Mouse (Mus musculus): ENCODE data around the gene Gm37240. TPM values are rescaled to one million over a fixed set of nuclear protein-coding genes. Genes with fewer than 3 reads are reported as not detected.

The Gm37240 gene
- polyA plus RNA-seq, 1 experiment from 2014 or later = 3.3 TPM

GRCm38 (mm10) chr3:84689656-84690055, 1197.7 kb downstream of the Gm37240 start:
- Histone ChIP-seq H3K9ac (ENCODE audit: low read depth, low read length) (no peak overlapping the region), H3K27ac (ENCODE audit: low read depth, low read length) (no peak overlapping the region), H3K4me1 (replicated peaks; ENCODE audit: control insufficient read depth, insufficient read depth, low read length) (no peaks in the 10 kb centered on the region), H3K4me3 (ENCODE audit: low read depth, low read length) (no peak overlapping the region), H3K9me3 (ENCODE audit: control insufficient read depth) (no peaks in the 10 kb centered on the region), H3K27me3 (replicated peaks; ENCODE audit: control insufficient read depth, insufficient read depth, low read length) (no peaks in the 10 kb centered on the region), H3K4me2 (replicated peaks; ENCODE audit: low read depth) (no peak overlapping the region), H3K36me3 (ENCODE audit: control insufficient read depth, insufficient read depth) (no peaks in the 10 kb centered on the region)
- no peak for TF ChIP-seq CTCF (IDR thresholded peaks at IDR 0.05; ENCODE audit: low read depth)
- WGBS = 73% methylated on average over 2 of the region's 2 CpGs
- no peak for ATAC-seq

- Histone ChIP-seq H3K4me2 (replicated peaks; ENCODE audit: low read depth) (no peak overlapping the region), H3K27ac (ENCODE audit: low read depth, low read length) (no peak overlapping the region), H3K9me3 (ENCODE audit: control insufficient read depth) (no peaks in the 10 kb centered on the region), H3K4me3 (ENCODE audit: low read depth, low read length) (no peak overlapping the region), H3K9ac (ENCODE audit: low read depth, low read length) (no peak overlapping the region), H3K36me3 (ENCODE audit: control insufficient read depth, insufficient read depth) (no peaks in the 10 kb centered on the region), H3K27me3 (replicated peaks; ENCODE audit: control insufficient read depth, insufficient read depth, low read length) (no peaks in the 10 kb centered on the region), H3K4me1 (replicated peaks; ENCODE audit: control insufficient read depth, insufficient read depth, low read length) (no peaks in the 10 kb centered on the region)
- WGBS = 76% methylated on average over 5 of the region's 5 CpGs
- TF ChIP-seq CTCF (IDR thresholded peaks at IDR 0.05; ENCODE audit: low read depth) = no peak
- ATAC-seq = no peak
Observed at GRCm38 (mm10) chr3:84688176-84688575, 1199.1 kb downstream of the Gm37240 start.

GRCm38 (mm10) chr3:84687488-84687846, 1199.9 kb downstream of the Gm37240 start:
- Histone ChIP-seq H3K4me2 (replicated peaks; ENCODE audit: low read depth) (no peak overlapping the region), H3K4me3 (ENCODE audit: low read depth, low read length) (no peak overlapping the region), H3K4me1 (replicated peaks; ENCODE audit: control insufficient read depth, insufficient read depth, low read length) (no peaks in the 10 kb centered on the region), H3K27me3 (replicated peaks; ENCODE audit: control insufficient read depth, insufficient read depth, low read length) (no peaks in the 10 kb centered on the region), H3K27ac (ENCODE audit: low read depth, low read length) (no peak overlapping the region), H3K9ac (ENCODE audit: low read depth, low read length) (no peak overlapping the region), H3K9me3 (ENCODE audit: control insufficient read depth) (no peaks in the 10 kb centered on the region), H3K36me3 (ENCODE audit: control insufficient read depth, insufficient read depth) (no peaks in the 10 kb centered on the region)
- no peak for TF ChIP-seq CTCF (IDR thresholded peaks at IDR 0.05; ENCODE audit: low read depth)
- ATAC-seq = no peak
- 68% methylated on average over 2 of the region's 2 CpGs for WGBS

GRCm38 (mm10) chr3:84686799-84687487, 1200.4 kb downstream of the Gm37240 start:
- TF ChIP-seq CTCF (IDR thresholded peaks at IDR 0.05; ENCODE audit: low read depth) = no peak
- H3K4me2 ChIP-seq (replicated peaks; ENCODE audit: low read depth) = no peak overlapping the region
- no peaks in the 10 kb centered on the region for H3K9me3 ChIP-seq (ENCODE audit: control insufficient read depth)
- H3K36me3 ChIP-seq (ENCODE audit: control insufficient read depth, insufficient read depth) = no peaks in the 10 kb centered on the region
- H3K4me1 ChIP-seq (replicated peaks; ENCODE audit: control insufficient read depth, insufficient read depth, low read length) = no peaks in the 10 kb centered on the region
- H3K4me3 ChIP-seq (ENCODE audit: low read depth, low read length) = no peak overlapping the region
- no peak overlapping the region for H3K27ac ChIP-seq (ENCODE audit: low read depth, low read length)
- WGBS = 50% methylated on average over 7 of the region's 7 CpGs
- peak; percentile 19; the same call in 1 of the 2 replicates for ATAC-seq
- no peak overlapping the region for H3K9ac ChIP-seq (ENCODE audit: low read depth, low read length)
- no peaks in the 10 kb centered on the region for H3K27me3 ChIP-seq (replicated peaks; ENCODE audit: control insufficient read depth, insufficient read depth, low read length)

GRCm38 (mm10) chr3:84686294-84686672, 1201.0 kb downstream of the Gm37240 start:
- Histone ChIP-seq H3K4me2 (replicated peaks; ENCODE audit: low read depth) (no peak overlapping the region), H3K27me3 (replicated peaks; ENCODE audit: control insufficient read depth, insufficient read depth, low read length) (no peaks in the 10 kb centered on the region), H3K4me3 (ENCODE audit: low read depth, low read length) (no peak overlapping the region), H3K9ac (ENCODE audit: low read depth, low read length) (no peak overlapping the region), H3K4me1 (replicated peaks; ENCODE audit: control insufficient read depth, insufficient read depth, low read length) (no peaks in the 10 kb centered on the region), H3K36me3 (ENCODE audit: control insufficient read depth, insufficient read depth) (no peaks in the 10 kb centered on the region), H3K27ac (ENCODE audit: low read depth, low read length) (no peak overlapping the region), H3K9me3 (ENCODE audit: control insufficient read depth) (no peaks in the 10 kb centered on the region)
- no peak for TF ChIP-seq CTCF (IDR thresholded peaks at IDR 0.05; ENCODE audit: low read depth)
- WGBS = 91% methylated on average over 2 of the region's 2 CpGs
- ATAC-seq = no peak

- Histone ChIP-seq H3K9me3 (ENCODE audit: control insufficient read depth) (no peaks in the 10 kb centered on the region), H3K4me3 (ENCODE audit: low read depth, low read length) (no peak overlapping the region), H3K9ac (ENCODE audit: low read depth, low read length) (no peak overlapping the region), H3K4me2 (replicated peaks; ENCODE audit: low read depth) (no peak overlapping the region), H3K27ac (ENCODE audit: low read depth, low read length) (no peak overlapping the region), H3K4me1 (replicated peaks; ENCODE audit: control insufficient read depth, insufficient read depth, low read length) (no peaks in the 10 kb centered on the region), H3K36me3 (ENCODE audit: control insufficient read depth, insufficient read depth) (no peaks in the 10 kb centered on the region), H3K27me3 (replicated peaks; ENCODE audit: control insufficient read depth, insufficient read depth, low read length) (no peaks in the 10 kb centered on the region)
- 66% methylated on average over 8 of the region's 8 CpGs for WGBS
- no peak for ATAC-seq
- no peak for TF ChIP-seq CTCF (IDR thresholded peaks at IDR 0.05; ENCODE audit: low read depth)
Observed at GRCm38 (mm10) chr3:84685662-84686293, 1201.5 kb downstream of the Gm37240 start.

All from intestine, postnatal 0 days (tissue).